ENCODE assay signal across 9 mouse cellular contexts in the genomic region with DNA sequence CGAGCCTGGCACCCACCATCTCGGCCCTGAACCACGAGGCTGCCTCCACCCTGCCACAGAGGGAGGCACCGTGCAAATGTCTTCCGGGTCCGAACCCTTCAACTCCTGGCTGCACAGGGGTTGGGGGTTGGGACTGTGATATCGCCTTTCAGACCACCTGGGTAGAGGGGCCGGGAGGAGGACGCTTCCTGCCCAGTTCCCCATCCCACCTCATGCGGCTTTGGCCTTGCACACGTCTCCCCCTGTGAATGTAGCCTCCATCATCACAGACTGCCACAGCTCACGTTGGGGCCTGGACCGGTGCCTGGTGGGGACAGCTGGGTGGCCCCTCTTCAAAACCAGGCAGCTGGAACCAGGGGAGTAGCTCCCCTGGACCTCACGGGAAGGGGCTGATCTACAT. TPM values are rescaled to one million over a fixed set of nuclear protein-coding genes. Genes with fewer than 3 reads are reported as not detected.
DNase-seq lines count a peak whose midpoint lies in the region; ATAC-seq and TF ChIP-seq lines count a peak whose summit lies in the region.
"Had no signal": no experiment of that assay in that cellular context is flagged by ENCODE, and none has a peak within 500 bp of the region (broad histone marks: within the 10 kb centered on the region; RNA-seq: fewer than 3 reads in every experiment).

No protein-coding gene starts in this region.

- peak; percentile 30 for DNase-seq in cerebellum, adult 11 months
- DNase-seq in cerebellum, adult 11-12 months = no peak
- DNase-seq in left cerebral cortex, adult 2 months (ENCODE audit: extremely low spot score in 1 of 2, low spot score in 2 of 2) = peak in 1 of 2 experiments; percentile 10
- no peak for DNase-seq in left cerebral cortex, postnatal 36 days (ENCODE audit: low spot score in 2 of 2)
- DNase-seq in forelimb bud, embryonic 11.5 days (ENCODE audit: low read depth, low spot score) = peak; percentile 39
- DNase-seq in spleen, adult 18-20 months = no peak
- no peak for DNase-seq in gastrocnemius, postnatal 25 days

- H3K36me3 ChIP-seq in neural tube, embryonic 12.5 days = peaks cover 12% of the 10 kb centered on the region

- H3K27me3 ChIP-seq in neural tube, embryonic 12.5 days (replicated peaks) = no peaks in the 10 kb centered on the region

- TF ChIP-seq CTCF in left cerebral cortex, adult 2 months (IDR thresholded peaks at IDR 0.05) = no peak

- peak overlapping the region; percentile 49 for H3K27ac ChIP-seq in left cerebral cortex, adult 2 months
- H3K27ac ChIP-seq in neural tube, embryonic 12.5 days = no peak overlapping the region

- intact Hi-C loops in left cerebral cortex, adult 2 months (cut with DNase I) = loop anchor here (5.0 kb wide), 1 partner anchor 39 kb away; a partner anchor contains a TSS
- intact Hi-C loops in left cerebral cortex, postnatal 36 days (cut with DNase I) = loop anchor here (5.0 to 10.0 kb wide), 2 partner anchors 39 to 217 kb away; a partner anchor contains a TSS

- peaks cover 27% of the 10 kb centered on the region for H3K4me1 ChIP-seq in neural tube, embryonic 12.5 days

- H3K9me3 ChIP-seq in neural tube, embryonic 12.5 days = no peaks in the 10 kb centered on the region

- peak overlapping the region; percentile 47 for H3K4me2 ChIP-seq in neural tube, embryonic 12.5 days (replicated peaks)

- ATAC-seq in neural tube, embryonic 12.5 days (ENCODE audit: low FRiP score, low read depth) = no peak
- ATAC-seq: activated CD4-positive, CD25-positive, alpha-beta regulatory T cell, adult 4 months had no signal

- H3K4me3 ChIP-seq in left cerebral cortex, adult 2 months = no peak overlapping the region
- H3K4me3 ChIP-seq in neural tube, embryonic 12.5 days = no peak overlapping the region

- WGBS in neural tube, embryonic 12.5 days = 33% methylated on average over 14 of the region's 14 CpGs

- no peak overlapping the region; the same call in 1 of the 2 replicates for H3K9ac ChIP-seq in neural tube, embryonic 12.5 days

RNA-seq across cellular contexts. Expression of a gene that starts 16.9 kb away (rescaled TPM):
- total RNA-seq in left cerebral cortex, adult 2 months (2021) = 100 to 1,000 TPM; 128 to 140 TPM
- 100 to 1,000 TPM; 129 to 139 TPM for total RNA-seq in left cerebral cortex, postnatal 36 days (2021)
- polyA plus RNA-seq in neural tube, embryonic 12.5 days (2016; fragmentation: Nextera tagmentation; extraction: Ambion mirVana) = 33.2 and 41.6 TPM in 2 replicates
- under 1 TPM; 0.29 to 0.77 TPM for total RNA-seq in gastrocnemius, postnatal 25 days (2021)
- polyA plus RNA-seq: activated CD4-positive, CD25-positive, alpha-beta regulatory T cell, adult 4 months had no signal

RNA-seq across cellular contexts. Expression of a gene that starts 41.3 kb away (rescaled TPM):
- total RNA-seq in left cerebral cortex, adult 2 months (2021) = 1 to 10 TPM; 6.1 to 6.6 TPM
- 1 to 10 TPM; 6.0 to 7.5 TPM for total RNA-seq in left cerebral cortex, postnatal 36 days (2021)
- polyA plus RNA-seq in neural tube, embryonic 12.5 days (2016; fragmentation: Nextera tagmentation; extraction: Ambion mirVana) = 83.3 and 84.9 TPM in 2 replicates
- total RNA-seq in gastrocnemius, postnatal 25 days (2021) = 1 to 10 TPM; 5.2 to 7.3 TPM

RNA-seq across cellular contexts. Expression of a gene that starts 57.5 kb away (rescaled TPM):
- 1 to 10 TPM; 6.1 to 8.1 TPM for total RNA-seq in left cerebral cortex, adult 2 months (2021)
- 1 to 10 TPM; 4.7 to 5.3 TPM for total RNA-seq in left cerebral cortex, postnatal 36 days (2021)
- not detected in 2 replicates for polyA plus RNA-seq in neural tube, embryonic 12.5 days (2016; fragmentation: Nextera tagmentation; extraction: Ambion mirVana)
- total RNA-seq in gastrocnemius, postnatal 25 days (2021) = 1 to 10 TPM; 3.3 to 3.9 TPM
- polyA plus RNA-seq: activated CD4-positive, CD25-positive, alpha-beta regulatory T cell, adult 4 months had no signal

Comparison
In these comparisons a context has a peak if more than half of its experiments do, and no peak if none do; other contexts are left out.
1. DNase-seq: peak in cerebellum, adult 11 months (single experiment) and forelimb bud, embryonic 11.5 days (single experiment); none in cerebellum, adult 11-12 months (single experiment), left cerebral cortex, postnatal 36 days (0 of 2), spleen, adult 18-20 months (0 of 2) and gastrocnemius, postnatal 25 days (single experiment).
2. RNA of a gene that starts 16.9 kb away (total RNA-seq): 128 to 140 TPM in left cerebral cortex, adult 2 months and 129 to 139 TPM in left cerebral cortex, postnatal 36 days; 0.29 to 0.77 TPM in gastrocnemius, postnatal 25 days; every median in the first group is over 10 times any median in the second.